Mouse (Mus musculus) stomach, embryonic 16.5 days (tissue): ENCODE measurements around the gene Surf1. TPM values are rescaled to one million over a fixed set of nuclear protein-coding genes. Genes with fewer than 3 reads are reported as not detected.

ENCODE experiments used
- ATAC-seq: fragments of 200-750 bp; cut with Nextera tagmentation; 2 replicates; pipeline ENCODE4 v1.8.0; 2017; ENCODE audit warnings: moderate number of reproducible peaks, moderate TSS enrichment; ENCODE audit not compliant: insufficient read depth, low FRiP score
- H3K27ac ChIP-seq: fragments of 300-500 bp; sonication (generic); 2 replicates; pipeline ENCODE4 v1.5.1; 2014; ENCODE audit warnings: low read length
- H3K27me3 ChIP-seq: fragments of 300-500 bp; sonication (generic); 2 replicates; pipeline ENCODE4 v1.6.1; 2014; ENCODE audit warnings: low read length, control low read depth, mixed read lengths; ENCODE audit not compliant: control insufficient read depth, insufficient read depth
- H3K36me3 ChIP-seq: fragments of 300-500 bp; sonication (generic); 2 replicates; pipeline ENCODE4 v1.6.1; 2014; ENCODE audit warnings: low read length; ENCODE audit not compliant: control insufficient read depth, insufficient read depth
- H3K4me1 ChIP-seq: fragments of 300-500 bp; sonication (generic); 2 replicates; pipeline ENCODE4 v1.6.1; 2014; ENCODE audit warnings: low read length, control low read depth, mixed read lengths; ENCODE audit not compliant: control insufficient read depth, insufficient read depth
- H3K4me2 ChIP-seq: fragments of 300-500 bp; sonication (generic); 2 replicates; pipeline ENCODE4 v1.6.1; 2014; ENCODE audit warnings: low read depth, low read length, mixed read lengths
- H3K4me3 ChIP-seq: fragments of 300-500 bp; sonication (generic); replicated peaks from 2 replicates; pipeline ENCODE4 v1.5.1; 2014; ENCODE audit warnings: mild to moderate bottlenecking, low read length
- H3K9ac ChIP-seq: fragments of 300-500 bp; sonication (generic); 2 replicates; pipeline ENCODE4 v1.6.1; 2014; ENCODE audit warnings: low read length
- H3K9me3 ChIP-seq: fragments of 300-500 bp; sonication (generic); replicated peaks from 2 replicates; pipeline ENCODE4 v1.6.1; 2016; ENCODE audit warnings: low read length, control low read depth; ENCODE audit not compliant: control insufficient read depth
- WGBS: fragments of 180-500 bp; shearing (Covaris S2); extraction: QIAGEN DNeasy Blood & Tissue Kit; methylation state at CpG from one replicate; pipeline ENCODE4 v1.1.7; 2014; 5-methylcytosine and 5-hydroxymethylcytosine counted together
- polyA plus RNA-seq: library from polyadenylated mRNA; unstranded; fragments of >200 nt; fragmentation: Nextera tagmentation; extraction: Ambion mirVana; gene quantifications from 2 replicates; pipeline ENCODE4 v1.2.1, GENCODE M21; 2015

Gene Surf1
- polyA plus RNA-seq, 1 experiment from 2014 or later, result 59.9 TPM

- Histone ChIP-seq H3K4me1 (peaks cover 35% of the 10 kb centered on the region), H3K9ac (no peak overlapping the region), H3K27me3 (no peaks in the 10 kb centered on the region), H3K36me3 (peaks cover 20% of the 10 kb centered on the region), H3K4me3 (no peak overlapping the region), H3K9me3 (no peaks in the 10 kb centered on the region), H3K27ac (peak overlapping the region; percentile 10; the same call in 1 of the 2 replicates), H3K4me2 (no peak overlapping the region)
- ATAC-seq, result no peak
- 81% methylated on average over 17 of the region's 17 CpGs for WGBS
Measured at GRCm38 (mm10) chr2:26913416-26914147, 2.7 kb downstream of the Surf1 start.

- H3K27ac ChIP-seq, result no peak overlapping the region
- peak overlapping the region; percentile 80 for H3K9ac ChIP-seq
- peak overlapping the region; percentile 87 for H3K4me3 ChIP-seq
- H3K36me3 ChIP-seq, result peaks cover 26% of the 10 kb centered on the region
- peak overlapping the region; percentile 100 for H3K4me2 ChIP-seq
- H3K27me3 ChIP-seq, result no peaks in the 10 kb centered on the region
- H3K9me3 ChIP-seq, result no peaks in the 10 kb centered on the region
- peaks cover 34% of the 10 kb centered on the region for H3K4me1 ChIP-seq
- no peak for ATAC-seq
- 73% methylated on average over 5 of the region's 5 CpGs for WGBS
Measured at GRCm38 (mm10) chr2:26912253-26912770, 4.0 kb downstream of the Surf1 start.

GRCm38 (mm10) chr2:26910994-26911765 is 5.2 kb downstream of the Surf1 start:
- WGBS, result under 1% methylated on average over 37 of the region's 37 CpGs
- Histone ChIP-seq H3K27me3 (no peaks in the 10 kb centered on the region), H3K4me3 (peak overlapping the region; percentile 87), H3K9me3 (no peaks in the 10 kb centered on the region), H3K9ac (peak overlapping the region; percentile 80), H3K36me3 (peaks cover 26% of the 10 kb centered on the region), H3K4me2 (peak overlapping the region; percentile 100), H3K27ac (peak overlapping the region; percentile 87), H3K4me1 (peaks cover 29% of the 10 kb centered on the region)
- ATAC-seq, result peak; percentile 38

GRCm38 (mm10) chr2:26910124-26910993 is 6.0 kb downstream of the Surf1 start, which contains the start of the genes Med22 and Rpl7a:
Med22 (minus strand) TSS chr2:26910677.
Rpl7a (plus strand) TSS chr2:26910764.
- peaks cover 30% of the 10 kb centered on the region for H3K36me3 ChIP-seq
- no peaks in the 10 kb centered on the region for H3K27me3 ChIP-seq
- peaks cover 27% of the 10 kb centered on the region for H3K4me1 ChIP-seq
- H3K9ac ChIP-seq, result peak within 1 kb of the TSS; percentile 80
- H3K4me3 ChIP-seq, result peak within 1 kb of the TSS; percentile 87
- under 1% methylated on average over 74 of the region's 74 CpGs for WGBS
- H3K9me3 ChIP-seq, result no peaks in the 10 kb centered on the region
- peak; percentile 95 for ATAC-seq
- H3K27ac ChIP-seq, result peak within 1 kb of the TSS; percentile 91
- peak within 1 kb of the TSS; percentile 100 for H3K4me2 ChIP-seq

- ATAC-seq, result no peak
Measured at GRCm38 (mm10) chr2:26909387-26909784, 6.9 kb downstream of the Surf1 start.

GRCm38 (mm10) chr2:26908710-26909386 is 7.5 kb downstream of the Surf1 start:
- Histone ChIP-seq H3K27ac (no peak overlapping the region), H3K36me3 (peaks cover 32% of the 10 kb centered on the region), H3K4me1 (peaks cover 24% of the 10 kb centered on the region), H3K27me3 (no peaks in the 10 kb centered on the region), H3K4me3 (peak overlapping the region; percentile 87), H3K4me2 (peak overlapping the region; percentile 85), H3K9ac (peak overlapping the region; percentile 80), H3K9me3 (no peaks in the 10 kb centered on the region)
- ATAC-seq, result no peak
- 71% methylated on average over 18 of the region's 18 CpGs for WGBS

More at GRCm38 (mm10) chr2:26909387-26909784, 6.9 kb downstream of the Surf1 start:
- Histone ChIP-seq H3K9me3 (no peaks in the 10 kb centered on the region), H3K27me3 (no peaks in the 10 kb centered on the region), H3K27ac (peak overlapping the region; percentile 91; the same call in 1 of the 2 replicates), H3K4me3 (peak overlapping the region; percentile 87), H3K4me1 (peaks cover 21% of the 10 kb centered on the region), H3K9ac (peak overlapping the region; percentile 80), H3K36me3 (peaks cover 32% of the 10 kb centered on the region), H3K4me2 (peak overlapping the region; percentile 85)

- Histone ChIP-seq H3K4me3 (no peak overlapping the region), H3K4me1 (peaks cover 29% of the 10 kb centered on the region), H3K36me3 (peaks cover 16% of the 10 kb centered on the region), H3K27me3 (no peaks in the 10 kb centered on the region), H3K9ac (no peak overlapping the region), H3K4me2 (no peak overlapping the region), H3K27ac (no peak overlapping the region), H3K9me3 (no peaks in the 10 kb centered on the region)
- ATAC-seq, result no peak
- WGBS, result 50% methylated on average over 4 of the region's 4 CpGs
Measured at GRCm38 (mm10) chr2:26907109-26907508, 9.2 kb downstream of the Surf1 start.

- Histone ChIP-seq H3K4me1 (peaks cover 30% of the 10 kb centered on the region), H3K27me3 (no peaks in the 10 kb centered on the region), H3K4me2 (no peak overlapping the region), H3K27ac (no peak overlapping the region), H3K4me3 (no peak overlapping the region), H3K9ac (no peak overlapping the region), H3K9me3 (no peaks in the 10 kb centered on the region), H3K36me3 (peaks cover 14% of the 10 kb centered on the region; the same call in 1 of the 2 replicates)
- ATAC-seq, result no peak
- WGBS, result 93% methylated on average over 3 of the region's 3 CpGs
Measured at GRCm38 (mm10) chr2:26906431-26906830, 9.9 kb downstream of the Surf1 start.
